Mouse (Mus musculus) gastrocnemius, adult 8-10 months (tissue): ENCODE data around the gene En2. TPM values are rescaled to one million over a fixed set of nuclear protein-coding genes. Genes with fewer than 3 reads are reported as not detected.

ENCODE experiments used
- DNase-seq, 2 experiments: peaks; one replicate each; pipeline ENCODE4 v3.0.0; 2022; ENCODE audit warnings: low spot score in 2 of 2
- total RNA-seq, 4 experiments: library from RNA; stranded (reverse); gene quantifications; 2 replicates each; pipeline ENCODE4 v1.2.4; 2022

En2 gene
- total RNA-seq, result under 1 TPM; 0.38 to 0.48 (median 0.44) TPM

GRCm38 (mm10) chr5:28165358-28166255, at the start of gene En2:
TSS of gene En2 (plus strand) at chr5:28165694.
- DNase-seq, result peak; percentile 17 to 36

DNA sequence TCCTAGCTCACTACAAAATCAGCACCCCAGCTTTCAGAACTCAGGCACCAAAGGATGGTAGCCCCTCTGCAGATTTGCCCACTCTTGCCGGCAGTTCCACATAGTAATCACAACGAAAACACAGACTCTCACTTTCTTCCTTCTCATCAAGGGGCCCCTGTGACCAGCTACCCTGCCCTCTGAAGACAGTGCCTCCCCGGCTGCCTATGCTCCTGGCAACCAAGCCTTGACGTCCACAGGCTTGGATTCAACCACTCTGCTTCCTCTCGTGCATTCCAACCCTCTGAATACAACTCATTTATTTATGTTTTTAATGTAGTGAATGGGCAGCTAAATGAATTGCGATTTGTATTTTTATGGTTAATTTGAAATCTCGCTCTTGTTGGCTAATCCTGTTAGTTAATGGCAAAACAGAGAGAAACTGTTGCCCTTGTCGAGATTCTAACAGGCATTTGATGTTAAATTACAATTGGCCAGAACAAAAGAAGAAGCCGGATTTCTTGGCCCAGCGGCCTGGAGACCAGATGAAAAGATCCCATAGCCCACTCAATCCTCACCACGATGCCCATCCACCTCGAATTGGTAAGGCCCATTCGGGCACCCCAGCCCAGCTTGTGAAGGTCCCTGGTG, 48.1 kb upstream of the En2 start:
- DNase-seq, result no peak

DNA sequence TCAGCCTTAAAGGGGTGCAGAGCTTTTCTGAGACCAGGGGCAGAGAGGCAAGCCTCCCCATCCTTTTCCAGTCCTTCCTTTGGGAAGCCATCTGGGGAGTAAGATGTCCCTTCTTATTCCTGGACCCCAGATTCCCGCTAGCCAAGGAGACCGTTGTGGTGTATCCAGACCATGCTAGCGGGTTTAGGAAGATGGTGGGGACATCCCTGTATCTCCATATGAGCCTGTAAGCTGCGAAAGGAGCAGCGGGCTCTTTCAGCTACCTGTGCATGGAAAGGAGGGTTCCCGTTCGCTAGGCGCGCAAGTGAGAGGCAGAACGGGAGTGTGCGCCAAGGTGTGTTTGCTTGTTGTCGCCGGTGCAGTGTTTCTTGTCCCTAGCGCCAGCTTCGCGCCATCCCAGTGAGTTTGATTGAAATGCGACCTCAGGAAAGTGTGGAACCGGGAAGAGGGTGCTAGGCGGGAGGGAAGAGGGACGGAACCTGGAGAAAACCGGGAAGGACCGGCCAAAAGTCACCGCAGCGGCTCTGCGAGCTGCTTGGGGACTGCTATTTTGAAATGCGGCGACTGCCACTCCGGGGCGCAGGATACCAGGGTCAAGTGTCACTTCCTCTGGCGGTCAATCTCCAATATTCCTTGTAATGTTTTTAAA, 47.5 kb upstream of the En2 start:
- no peak for DNase-seq

GRCm38 (mm10) chr5:28118531-28118925, 47.0 kb upstream of the En2 start:
- DNase-seq, result no peak

DNA sequence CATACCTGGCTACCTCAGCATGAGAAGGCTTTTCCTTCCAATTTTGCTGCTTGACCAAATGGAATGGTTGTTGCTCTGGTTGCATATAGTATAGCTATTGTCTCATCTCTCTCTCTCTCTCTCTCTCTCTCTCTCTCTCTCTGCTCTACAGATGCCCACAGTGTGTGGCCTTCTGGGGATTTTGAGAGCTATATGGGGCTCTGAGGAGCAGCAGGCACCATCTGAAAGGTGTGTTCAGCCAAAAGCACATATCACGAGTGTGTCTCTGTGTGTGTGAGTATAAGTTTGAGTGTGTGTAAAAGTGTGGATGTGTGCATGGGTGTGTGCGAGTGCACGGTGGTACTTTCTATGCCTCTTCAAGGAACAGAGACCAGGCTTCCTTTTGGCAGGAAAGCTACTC, 45.9 kb upstream of the En2 start:
- DNase-seq, result no peak

- DNase-seq, result peak in 1 of 2 experiments; percentile 18
These were observed 42.7 kb upstream of the En2 start for GRCm38 (mm10) chr5:28122491-28123454.

DNA sequence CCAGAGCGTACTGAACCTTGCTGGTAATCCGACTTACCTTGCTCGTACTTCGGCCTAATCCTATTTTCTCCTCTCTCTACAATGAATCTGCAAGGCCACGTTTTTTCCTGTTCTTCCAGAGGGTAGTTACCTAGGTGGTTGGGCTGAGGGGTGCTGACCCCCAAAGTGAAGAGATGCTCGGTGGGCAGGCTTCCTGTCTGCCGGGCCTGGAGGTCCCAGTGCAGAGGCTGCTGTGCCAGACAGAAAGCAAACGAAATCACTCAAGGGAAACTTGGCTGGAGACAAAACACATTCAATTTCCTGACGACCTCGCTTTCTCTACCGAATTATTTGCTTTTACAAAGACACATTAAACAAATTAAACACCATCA, 42.1 kb upstream of the En2 start:
- no peak for DNase-seq

GRCm38 (mm10) chr5:28124321-28125230, 40.9 kb upstream of the En2 start:
- DNase-seq, result no peak

GRCm38 (mm10) chr5:28128851-28129250, 36.6 kb upstream of the En2 start:
- no peak for DNase-seq

GRCm38 (mm10) chr5:28132231-28132630, 33.3 kb upstream of the En2 start:
- DNase-seq, result no peak

- DNase-seq, result no peak
These were observed 29.1 kb upstream of the En2 start for GRCm38 (mm10) chr5:28136438-28136837.

GRCm38 (mm10) chr5:28144555-28144954, 20.9 kb upstream of the En2 start:
- no peak for DNase-seq

DNA sequence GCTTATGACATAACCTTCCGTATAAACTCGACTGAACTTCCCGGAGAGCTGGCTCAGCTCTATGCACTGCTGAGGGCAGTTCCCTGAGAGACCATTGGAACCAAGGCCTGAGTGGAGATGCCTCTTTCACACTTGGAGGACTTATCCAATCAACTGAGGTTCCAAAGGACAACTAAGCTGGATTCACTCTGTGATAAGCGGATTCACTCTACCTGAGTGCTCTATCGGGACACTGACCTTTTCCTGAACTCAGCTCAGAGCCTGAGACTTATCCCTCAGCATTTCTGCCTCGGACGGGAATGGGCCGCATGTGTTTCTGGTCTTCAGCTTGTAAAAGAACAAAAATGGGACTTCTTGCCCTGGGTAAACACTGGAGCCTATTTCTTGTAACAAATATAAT, 19.5 kb upstream of the En2 start:
- no peak for DNase-seq

DNA sequence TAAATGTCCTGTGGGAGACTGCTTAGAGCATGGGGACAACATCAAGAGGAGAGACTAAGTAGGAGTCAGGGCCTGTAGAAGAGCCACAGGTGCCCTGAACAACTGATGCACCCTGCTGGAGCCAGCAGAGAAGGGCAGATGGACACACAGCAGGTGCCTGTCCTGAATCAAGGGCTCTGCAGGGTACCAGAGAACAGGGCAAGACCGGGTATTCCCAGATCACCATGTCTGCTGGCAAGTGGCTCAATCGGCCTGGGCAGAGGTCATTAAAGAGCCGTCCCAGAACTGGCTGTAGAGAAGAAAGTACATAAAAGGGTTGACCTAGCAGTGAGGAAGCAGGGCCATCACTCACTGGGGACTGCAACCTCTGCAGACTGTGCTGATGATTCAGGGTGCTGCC, 17.0 kb upstream of the En2 start:
- DNase-seq, result no peak

DNA sequence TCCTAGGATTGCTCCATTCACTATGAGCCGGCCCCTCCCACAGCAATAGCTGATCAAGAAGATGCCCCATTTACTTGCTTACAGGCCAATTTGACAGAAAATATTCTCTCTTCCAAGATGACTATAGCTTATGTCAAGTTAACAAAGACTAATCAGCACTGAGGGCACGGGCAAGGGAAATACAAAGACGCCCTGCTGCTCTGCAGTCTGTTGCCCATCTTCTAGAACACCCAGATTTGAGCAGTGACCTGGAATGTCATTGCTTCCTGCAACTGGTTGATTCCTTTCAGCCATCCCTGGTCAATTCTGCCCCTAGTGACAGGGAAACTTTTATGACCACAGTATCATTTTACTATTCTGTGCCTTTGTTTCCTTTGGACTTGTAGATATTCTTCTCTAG, 16.1 kb upstream of the En2 start:
- no peak for DNase-seq

GRCm38 (mm10) chr5:28157044-28157730, 8.3 kb upstream of the En2 start:
- no peak for DNase-seq

GRCm38 (mm10) chr5:28157781-28158180, 7.7 kb upstream of the En2 start:
- no peak for DNase-seq

DNA sequence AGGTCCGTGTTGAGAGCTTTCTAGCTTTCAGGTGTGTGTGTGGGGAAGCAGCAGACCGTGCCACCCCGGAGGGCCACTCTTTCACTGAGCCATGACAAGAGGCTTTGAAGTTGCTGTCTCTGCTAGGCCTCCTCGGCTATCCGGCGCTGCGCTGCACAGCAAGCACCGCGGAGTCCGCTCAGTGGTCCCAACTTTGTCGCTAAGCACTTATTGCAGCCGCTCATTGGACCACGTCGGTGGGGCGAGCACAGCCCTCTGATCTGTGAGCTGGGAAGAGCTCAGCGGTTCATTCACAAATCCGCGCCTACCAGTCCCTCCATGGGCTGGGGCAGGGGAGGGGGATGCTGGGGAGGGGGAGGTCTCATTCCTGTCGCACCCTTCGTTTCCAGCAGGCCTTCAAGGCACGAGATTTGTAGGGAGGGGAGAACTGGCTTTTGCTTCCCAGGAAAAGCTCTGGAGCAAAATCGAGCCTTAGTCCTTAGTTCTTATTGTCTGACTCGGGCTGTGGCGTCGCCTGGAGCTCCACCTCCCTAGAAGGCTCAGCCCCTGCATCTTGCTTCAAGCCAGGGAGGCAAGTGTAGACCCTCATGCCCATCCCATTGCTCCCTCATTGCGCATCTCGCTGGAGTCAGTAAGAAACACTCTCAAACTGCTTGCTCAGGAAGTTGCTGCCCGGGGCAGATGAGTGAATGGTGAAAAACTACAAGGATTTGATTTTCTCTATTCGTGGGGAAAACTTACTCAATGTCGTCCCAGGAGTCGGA, 7.0 kb upstream of the En2 start:
- no peak for DNase-seq

DNA sequence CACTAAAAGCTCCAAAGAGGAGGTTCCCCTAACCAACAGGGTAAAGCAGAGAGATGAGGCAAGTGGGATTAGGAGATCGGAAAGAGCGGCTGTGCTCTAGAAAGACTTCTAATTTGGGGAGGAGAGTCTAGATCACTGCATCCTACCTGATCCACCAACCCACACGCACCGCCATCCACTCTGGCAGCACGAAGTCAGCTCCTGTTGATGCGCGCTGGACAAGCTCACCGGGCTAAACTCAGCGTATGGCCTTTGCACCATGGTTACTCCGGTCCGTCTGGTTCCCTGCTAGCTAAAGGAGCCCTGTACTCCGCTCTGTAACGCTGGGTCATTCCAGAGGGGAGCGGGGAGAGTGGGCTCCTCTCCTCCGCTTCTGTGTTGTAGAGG, 6.4 kb upstream of the En2 start:
- no peak for DNase-seq
